Mouse (Mus musculus): ENCODE results near the gene Zbed5. TPM values are rescaled to one million over a fixed set of nuclear protein-coding genes. Genes with fewer than 3 reads are reported as not detected.

Zbed5 gene
- total and polyA plus RNA-seq, 3 experiments: 4.0 to 4.2 TPM; not detected in 1

DNA sequence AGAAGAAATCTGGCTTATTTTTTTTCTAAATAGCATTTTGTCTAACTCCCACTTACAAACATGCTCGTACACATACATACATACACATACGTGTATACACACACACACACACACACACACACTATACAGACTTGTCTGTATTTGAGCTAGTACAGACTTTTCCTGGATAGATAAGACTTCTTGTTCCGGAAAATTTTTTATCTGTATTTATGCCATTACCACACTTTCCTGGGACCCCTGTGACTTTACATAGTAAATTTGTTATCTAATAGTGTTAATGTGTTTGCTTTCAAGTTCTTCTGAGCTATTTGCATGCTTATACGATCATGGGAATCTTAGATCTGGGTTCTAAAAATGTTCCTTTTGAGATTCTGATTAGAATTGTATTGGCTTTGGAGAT, 56.6 kb downstream of the Zbed5 start:
- H3K79me2 ChIP-seq (ENCODE audit: control insufficient read depth, insufficient read depth, low read length, poor library complexity): peaks cover 34% of the 10 kb centered on the region
- H3K27me3 ChIP-seq (ENCODE audit: control insufficient read depth in 1 of 2, insufficient read depth in 2 of 2, low read length in 2 of 2): no peaks in the 10 kb centered on the region
- DNase-seq (ENCODE audit: low read depth, low spot score): peak; percentile 38
- H3K9ac ChIP-seq (ENCODE audit: control insufficient read depth, low read depth, low read length, poor library complexity, severe bottlenecking): no peak overlapping the region
- TF ChIP-seq TBP (IDR thresholded peaks at IDR 0.05; ENCODE audit: low read depth, low read length) (no peak), BHLHE40 (IDR thresholded peaks at IDR 0.05; ENCODE audit: borderline replicate concordance, low read depth, low read length) (no peak), KAT2A (conservative IDR thresholded peaks at IDR 0.05; ENCODE audit: low read depth, low read length) (no peak), MAFK (IDR thresholded peaks at IDR 0.05; ENCODE audit: borderline replicate concordance, low read depth, low read length) (no peak), ZC3H11A (IDR thresholded peaks at IDR 0.05; ENCODE audit: low read depth, low read length) (no peak), MYC (IDR thresholded peaks at IDR 0.05; ENCODE audit: low read depth, low read length) (no peak), GATA1 (IDR thresholded peaks at IDR 0.05; ENCODE audit: low read depth, low read length) (peak; percentile 85), USF1 (IDR thresholded peaks at IDR 0.05; ENCODE audit: low read depth, low read length) (no peak), MEF2A (IDR thresholded peaks at IDR 0.05; ENCODE audit: extremely low read depth, insufficient replicate concordance, low read depth, low read length, poor library complexity, severe bottlenecking) (no peak), SIN3A (IDR thresholded peaks at IDR 0.05; ENCODE audit: low read length) (no peak), EP300 (IDR thresholded peaks at IDR 0.05; ENCODE audit: low read depth in 1 of 2, low read length in 2 of 2) (peak in 1 of 2 experiments; percentile 71; a peak in 2 of 4 replicates), TCF12 (IDR thresholded peaks at IDR 0.05; ENCODE audit: low read depth, low read length) (peak; percentile 63; the same call in 1 of the 2 replicates), MAX (IDR thresholded peaks at IDR 0.05; ENCODE audit: low read length) (no peak), MXI1 (IDR thresholded peaks at IDR 0.05; ENCODE audit: low read depth, low read length) (no peak), ZKSCAN1 (IDR thresholded peaks at IDR 0.05; ENCODE audit: low read depth, low read length) (no peak), CTCF (IDR thresholded peaks at IDR 0.05 in 2 of 3, conservative IDR thresholded peaks at IDR 0.05 in 1 of 3; ENCODE audit: control insufficient read depth in 1 of 3, insufficient read depth in 1 of 3, low read depth in 2 of 3, low read length in 3 of 3, poor library complexity in 1 of 3, severe bottlenecking in 1 of 3) (no peak), ETS1 (IDR thresholded peaks at IDR 0.05; ENCODE audit: low read depth, low read length) (peak; percentile 75), MAZ (IDR thresholded peaks at IDR 0.05; ENCODE audit: low read depth, low read length) (no peak), ZNF384 (IDR thresholded peaks at IDR 0.05; ENCODE audit: low read depth, low read length) (peak; percentile 35; the same call in 1 of the 2 replicates), USF2 (IDR thresholded peaks at IDR 0.05; ENCODE audit: borderline replicate concordance in 1 of 2, insufficient read depth in 1 of 2, low read depth in 1 of 2, low read length in 2 of 2) (no peak), E2F4 (IDR thresholded peaks at IDR 0.05; ENCODE audit: borderline replicate concordance, low read depth, low read length) (no peak), JUND (IDR thresholded peaks at IDR 0.05; ENCODE audit: low read depth, low read length) (no peak), RCOR1 (IDR thresholded peaks at IDR 0.05; ENCODE audit: low read depth, low read length) (no peak), UBTF (IDR thresholded peaks at IDR 0.05; ENCODE audit: borderline replicate concordance, insufficient read depth, low read depth, low read length) (no peak), ELF1 (IDR thresholded peaks at IDR 0.05; ENCODE audit: low read depth, low read length) (0 out of 2 replicates have a peak, but pooled peaks have one; percentile 17), RAD21 (IDR thresholded peaks at IDR 0.05; ENCODE audit: low read depth, low read length) (no peak), POLR2A (IDR thresholded peaks at IDR 0.05; ENCODE audit: control insufficient read depth in 1 of 2, insufficient read depth in 1 of 2, low read depth in 1 of 2, low read length in 2 of 2, poor library complexity in 1 of 2) (no peak), SMC3 (IDR thresholded peaks at IDR 0.05; ENCODE audit: low read depth, low read length) (no peak), CHD2 (IDR thresholded peaks at IDR 0.05; ENCODE audit: low read length) (no peak), NELFE (IDR thresholded peaks at IDR 0.05; ENCODE audit: low read depth, low read length) (no peak), TAL1 (IDR thresholded peaks at IDR 0.05; ENCODE audit: low read length) (peak; percentile 25; the same call in 1 of the 2 replicates), MYB (IDR thresholded peaks at IDR 0.05; ENCODE audit: low read depth, low read length) (no peak), CHD1 (IDR thresholded peaks at IDR 0.05; ENCODE audit: low read depth, low read length) (no peak), HCFC1 (IDR thresholded peaks at IDR 0.05; ENCODE audit: low read depth, low read length) (no peak), NRF1 (IDR thresholded peaks at IDR 0.05; ENCODE audit: insufficient read depth, low read depth, low read length, poor library complexity, severe bottlenecking) (no peak), POLR2AphosphoS2 (IDR thresholded peaks at IDR 0.05; ENCODE audit: low read length) (no peak)
- no peak overlapping the region for H3K27ac ChIP-seq (ENCODE audit: control insufficient read depth, low read depth, low read length)
- peaks cover 30% of the 10 kb centered on the region in 2 experiments for H3K4me1 ChIP-seq (ENCODE audit: control insufficient read depth in 1 of 2, insufficient read depth in 2 of 2, low read length in 2 of 2)
- no peaks in the 10 kb centered on the region for H3K9me3 ChIP-seq (replicated peaks; ENCODE audit: insufficient read depth, low read length)
- peaks cover 0 to 54% of the 10 kb centered on the region in 2 experiments; a peak in 3 of 4 replicates for H3K36me3 ChIP-seq (ENCODE audit: control insufficient read depth in 1 of 2, insufficient read depth in 2 of 2, low read length in 2 of 2)
- no peak overlapping the region for H3K4me3 ChIP-seq (ENCODE audit: control insufficient read depth in 1 of 2, insufficient read depth in 1 of 2, low read depth in 2 of 2, low read length in 2 of 2)
